Mouse (Mus musculus): ENCODE measurements around the gene Tmem106c. TPM values are rescaled to one million over a fixed set of nuclear protein-coding genes. Genes with fewer than 3 reads are reported as not detected.
A peak's percentile ranks its signal among the peaks of the same experiment; 100 is the strongest.

Tmem106c gene
- polyA plus RNA-seq (2012; ENCODE audit: insufficient read depth, low replicate concordance), result 6.8 and 24.2 TPM in 2 replicates

GRCm38 (mm10) chr15:97963989-97964835 lies at the start of gene Tmem106c:
Gene Tmem106c, plus strand, starts transcription at chr15:97964200.
- H3K4me1 ChIP-seq, result peaks cover 14% of the 10 kb centered on the region
- no peaks in the 10 kb centered on the region for H3K9me3 ChIP-seq
- TF ChIP-seq GATA1 (IDR thresholded peaks at IDR 0.05; ENCODE audit: borderline replicate concordance, low read length), result no peak
- TF ChIP-seq FLI1 (IDR thresholded peaks at IDR 0.05; ENCODE audit: low read length), result no peak
- no peaks in the 10 kb centered on the region for H3K27me3 ChIP-seq (replicated peaks)
- peak within 1 kb of the TSS; percentile 97 for H3K4me3 ChIP-seq (replicated peaks)
- H3K36me3 ChIP-seq (replicated peaks; ENCODE audit: low read length), result peaks cover 11% of the 10 kb centered on the region

- no peaks in the 10 kb centered on the region for H3K36me3 ChIP-seq (replicated peaks; ENCODE audit: low read length)
- peak overlapping the region; percentile 64 for H3K4me3 ChIP-seq (replicated peaks)
- H3K27me3 ChIP-seq (replicated peaks), result peaks cover 60% of the 10 kb centered on the region
- peaks cover 8% of the 10 kb centered on the region for H3K4me1 ChIP-seq
- H3K9me3 ChIP-seq, result peaks cover 4% of the 10 kb centered on the region; the same call in 1 of the 2 replicates
- no peak for TF ChIP-seq GATA1 (IDR thresholded peaks at IDR 0.05; ENCODE audit: borderline replicate concordance, low read length)
- no peak for TF ChIP-seq FLI1 (IDR thresholded peaks at IDR 0.05; ENCODE audit: low read length)
These were observed 49.7 kb upstream of the Tmem106c start for GRCm38 (mm10) chr15:97914331-97914747.

GRCm38 (mm10) chr15:97917994-97918393 lies 46.0 kb upstream of the Tmem106c start:
- Histone ChIP-seq H3K9me3 (no peaks in the 10 kb centered on the region; the same call in 1 of the 2 replicates), H3K4me1 (peaks cover 8% of the 10 kb centered on the region), H3K36me3 (replicated peaks; ENCODE audit: low read length) (no peaks in the 10 kb centered on the region), H3K4me3 (replicated peaks) (no peak overlapping the region), H3K27me3 (replicated peaks) (peaks cover 42% of the 10 kb centered on the region)
- TF ChIP-seq FLI1 (IDR thresholded peaks at IDR 0.05; ENCODE audit: low read length), result no peak
- no peak for TF ChIP-seq GATA1 (IDR thresholded peaks at IDR 0.05; ENCODE audit: borderline replicate concordance, low read length)

GRCm38 (mm10) chr15:97919217-97919616 lies 44.8 kb upstream of the Tmem106c start:
- Histone ChIP-seq H3K9me3 (no peaks in the 10 kb centered on the region), H3K4me3 (replicated peaks) (no peak overlapping the region), H3K27me3 (replicated peaks) (peaks cover 36% of the 10 kb centered on the region), H3K36me3 (replicated peaks; ENCODE audit: low read length) (no peaks in the 10 kb centered on the region), H3K4me1 (peaks cover 6% of the 10 kb centered on the region)
- TF ChIP-seq FLI1 (IDR thresholded peaks at IDR 0.05; ENCODE audit: low read length), result no peak
- TF ChIP-seq GATA1 (IDR thresholded peaks at IDR 0.05; ENCODE audit: borderline replicate concordance, low read length), result no peak

- Histone ChIP-seq H3K27me3 (replicated peaks) (peaks cover 27% of the 10 kb centered on the region), H3K9me3 (no peaks in the 10 kb centered on the region), H3K4me3 (replicated peaks) (no peak overlapping the region), H3K4me1 (no peaks in the 10 kb centered on the region; the same call in 1 of the 2 replicates), H3K36me3 (replicated peaks; ENCODE audit: low read length) (no peaks in the 10 kb centered on the region)
- no peak for TF ChIP-seq FLI1 (IDR thresholded peaks at IDR 0.05; ENCODE audit: low read length)
- no peak for TF ChIP-seq GATA1 (IDR thresholded peaks at IDR 0.05; ENCODE audit: borderline replicate concordance, low read length)
These were observed 43.7 kb upstream of the Tmem106c start for GRCm38 (mm10) chr15:97920306-97920705.

GRCm38 (mm10) chr15:97921796-97922195 lies 42.2 kb upstream of the Tmem106c start:
- Histone ChIP-seq H3K9me3 (no peaks in the 10 kb centered on the region), H3K27me3 (replicated peaks) (peaks cover 24% of the 10 kb centered on the region), H3K36me3 (replicated peaks; ENCODE audit: low read length) (no peaks in the 10 kb centered on the region), H3K4me1 (no peaks in the 10 kb centered on the region; the same call in 1 of the 2 replicates), H3K4me3 (replicated peaks) (no peak overlapping the region)
- TF ChIP-seq FLI1 (IDR thresholded peaks at IDR 0.05; ENCODE audit: low read length), result no peak
- no peak for TF ChIP-seq GATA1 (IDR thresholded peaks at IDR 0.05; ENCODE audit: borderline replicate concordance, low read length)

GRCm38 (mm10) chr15:97922421-97922820 lies 41.6 kb upstream of the Tmem106c start:
- Histone ChIP-seq H3K9me3 (no peaks in the 10 kb centered on the region), H3K4me3 (replicated peaks) (no peak overlapping the region), H3K27me3 (replicated peaks) (peaks cover 20% of the 10 kb centered on the region), H3K4me1 (peaks cover 3% of the 10 kb centered on the region), H3K36me3 (replicated peaks; ENCODE audit: low read length) (no peaks in the 10 kb centered on the region)
- TF ChIP-seq GATA1 (IDR thresholded peaks at IDR 0.05; ENCODE audit: borderline replicate concordance, low read length), result no peak
- no peak for TF ChIP-seq FLI1 (IDR thresholded peaks at IDR 0.05; ENCODE audit: low read length)

- 0 out of 2 replicates have a peak, but pooled peaks cover 7% of the 10 kb centered on the region for H3K9me3 ChIP-seq
- H3K4me1 ChIP-seq, result peaks cover 16% of the 10 kb centered on the region
- H3K27me3 ChIP-seq (replicated peaks), result peaks cover 30% of the 10 kb centered on the region
- H3K4me3 ChIP-seq (replicated peaks), result no peak overlapping the region
- TF ChIP-seq GATA1 (IDR thresholded peaks at IDR 0.05; ENCODE audit: borderline replicate concordance, low read length), result no peak
- no peaks in the 10 kb centered on the region for H3K36me3 ChIP-seq (replicated peaks; ENCODE audit: low read length)
These were observed 37.0 kb upstream of the Tmem106c start for GRCm38 (mm10) chr15:97927018-97927417.

- H3K4me1 ChIP-seq, result peaks cover 16% of the 10 kb centered on the region
- H3K4me3 ChIP-seq (replicated peaks), result peak overlapping the region; percentile 12
- no peaks in the 10 kb centered on the region for H3K36me3 ChIP-seq (replicated peaks; ENCODE audit: low read length)
- 0 out of 2 replicates have a peak, but pooled peaks cover 7% of the 10 kb centered on the region for H3K9me3 ChIP-seq
- peaks cover 35% of the 10 kb centered on the region for H3K27me3 ChIP-seq (replicated peaks)
- TF ChIP-seq GATA1 (IDR thresholded peaks at IDR 0.05; ENCODE audit: borderline replicate concordance, low read length), result no peak
These were observed 36.2 kb upstream of the Tmem106c start for GRCm38 (mm10) chr15:97927821-97928220.

- TF ChIP-seq GATA1 (IDR thresholded peaks at IDR 0.05; ENCODE audit: borderline replicate concordance, low read length) (no peak), FLI1 (IDR thresholded peaks at IDR 0.05; ENCODE audit: low read length) (no peak)
- Histone ChIP-seq H3K9me3 (0 out of 2 replicates have a peak, but pooled peaks cover 7% of the 10 kb centered on the region), H3K4me1 (peaks cover 16% of the 10 kb centered on the region), H3K36me3 (replicated peaks; ENCODE audit: low read length) (no peaks in the 10 kb centered on the region), H3K4me3 (replicated peaks) (no peak overlapping the region), H3K27me3 (replicated peaks) (peaks cover 34% of the 10 kb centered on the region)
These were observed 34.7 kb upstream of the Tmem106c start for GRCm38 (mm10) chr15:97929259-97929824.
